Mouse (Mus musculus) adrenal gland, adult (tissue): ENCODE data around the gene Tmcc3.

Experiments used
- DNase-seq, 2 experiments: peaks; one replicate each; pipeline ENCODE4 v3.0.0; 2022 to 2023; ENCODE audit warnings: low spot score in 1 of 2; ENCODE audit not compliant: inconsistent age in 2 of 2

The Tmcc3 gene

GRCm38 (mm10) chr10:94462386-94463064 lies 150.8 kb downstream of the Tmcc3 start:
- peak; percentile 78 to 89 for DNase-seq

- DNase-seq, result no peak
These were observed 151.7 kb downstream of the Tmcc3 start for GRCm38 (mm10) chr10:94463410-94463809.

GRCm38 (mm10) chr10:94465646-94466045 lies 153.9 kb downstream of the Tmcc3 start:
- no peak for DNase-seq

GRCm38 (mm10) chr10:94466313-94466712 lies 154.6 kb downstream of the Tmcc3 start:
- no peak for DNase-seq

GRCm38 (mm10) chr10:94471487-94471886 lies 159.7 kb downstream of the Tmcc3 start:
- DNase-seq, result no peak

GRCm38 (mm10) chr10:94473501-94473900 lies 161.8 kb downstream of the Tmcc3 start:
- no peak for DNase-seq

GRCm38 (mm10) chr10:94474185-94474584 lies 162.4 kb downstream of the Tmcc3 start:
- no peak for DNase-seq

- DNase-seq, result no peak
These were observed 165.8 kb downstream of the Tmcc3 start for GRCm38 (mm10) chr10:94477366-94478225.

- peak; percentile 39 to 79 for DNase-seq
These were observed 167.9 kb downstream of the Tmcc3 start for GRCm38 (mm10) chr10:94479646-94480045.

- peak; percentile 78 to 96 for DNase-seq
These were observed 168.8 kb downstream of the Tmcc3 start for GRCm38 (mm10) chr10:94480380-94481101.

- no peak for DNase-seq
These were observed 169.9 kb downstream of the Tmcc3 start for GRCm38 (mm10) chr10:94481613-94482012.

GRCm38 (mm10) chr10:94486179-94486578 lies 174.4 kb downstream of the Tmcc3 start:
- no peak for DNase-seq

GRCm38 (mm10) chr10:94489509-94489908 lies 177.8 kb downstream of the Tmcc3 start:
- no peak for DNase-seq

- peak in 1 of 2 experiments; percentile 65 for DNase-seq
These were observed 179.3 kb downstream of the Tmcc3 start for GRCm38 (mm10) chr10:94491006-94491405.

- peak in 1 of 2 experiments; percentile 62 for DNase-seq
These were observed 182.7 kb downstream of the Tmcc3 start for GRCm38 (mm10) chr10:94494403-94494846.

- DNase-seq, result no peak
These were observed 183.9 kb downstream of the Tmcc3 start for GRCm38 (mm10) chr10:94495496-94496235.

GRCm38 (mm10) chr10:94496826-94497440 lies 185.2 kb downstream of the Tmcc3 start:
- DNase-seq, result no peak

GRCm38 (mm10) chr10:94500210-94500876 lies 188.6 kb downstream of the Tmcc3 start:
- DNase-seq, result no peak

- DNase-seq, result no peak
These were observed 189.1 kb downstream of the Tmcc3 start for GRCm38 (mm10) chr10:94500877-94501273.

GRCm38 (mm10) chr10:94501796-94502195 lies 190.0 kb downstream of the Tmcc3 start:
- DNase-seq, result no peak
